Mouse (Mus musculus): ENCODE data around the gene Lrrc4.

Gene Lrrc4

DNA sequence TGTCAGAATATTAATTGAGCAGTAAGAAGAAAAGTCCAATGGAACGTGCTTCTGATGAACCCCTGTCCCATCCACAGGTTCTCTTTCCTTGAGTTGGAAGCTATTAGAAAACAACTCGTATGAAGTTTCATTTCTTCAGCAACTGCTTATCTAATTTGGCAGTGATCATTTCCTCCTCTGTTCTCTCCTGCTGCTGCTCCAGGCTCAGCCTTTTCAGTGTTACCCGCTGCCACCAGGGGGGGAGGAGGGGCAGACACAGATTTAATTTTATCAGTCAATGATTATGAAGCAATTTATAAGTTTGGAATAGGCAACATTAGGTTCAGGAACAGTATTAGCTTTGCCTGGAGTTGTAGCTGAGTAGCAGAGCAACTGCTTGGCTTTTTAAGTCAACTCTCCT is 64.9 kb downstream of the Lrrc4 start:
- DNase-seq (ENCODE audit: low spot score), result no peak

DNA sequence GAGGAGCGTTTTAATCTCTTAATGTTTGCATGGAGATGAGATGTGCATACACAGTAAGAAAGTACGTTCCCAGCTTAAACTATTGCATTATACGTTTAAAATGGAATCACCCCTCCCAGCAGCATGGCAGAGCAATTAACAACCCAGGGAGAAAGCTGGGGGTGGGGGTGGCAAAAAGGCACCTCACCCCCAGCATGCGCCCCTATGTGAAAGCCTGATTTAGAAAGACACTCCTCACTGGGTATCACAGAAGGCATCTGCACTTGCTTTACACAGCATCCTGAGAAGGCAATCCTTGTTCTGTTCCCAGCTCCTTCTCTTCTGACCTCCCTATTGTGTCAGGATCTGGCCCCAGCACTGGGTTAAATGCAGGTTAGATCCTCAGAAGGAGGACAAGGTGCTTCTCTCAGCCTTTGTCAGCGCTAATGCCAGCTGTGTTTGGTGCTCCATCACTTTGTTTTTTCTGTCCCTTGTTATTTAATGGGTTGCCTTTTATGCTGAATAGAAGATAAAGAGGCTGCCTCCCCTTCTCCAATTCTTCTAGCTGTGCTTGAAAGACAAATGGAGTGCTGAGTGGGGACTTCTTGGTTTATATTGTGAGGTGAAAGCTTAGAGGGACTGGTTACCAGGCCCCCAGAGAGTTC is 69.3 kb downstream of the Lrrc4 start:
- no peak for DNase-seq (ENCODE audit: low spot score)

DNA sequence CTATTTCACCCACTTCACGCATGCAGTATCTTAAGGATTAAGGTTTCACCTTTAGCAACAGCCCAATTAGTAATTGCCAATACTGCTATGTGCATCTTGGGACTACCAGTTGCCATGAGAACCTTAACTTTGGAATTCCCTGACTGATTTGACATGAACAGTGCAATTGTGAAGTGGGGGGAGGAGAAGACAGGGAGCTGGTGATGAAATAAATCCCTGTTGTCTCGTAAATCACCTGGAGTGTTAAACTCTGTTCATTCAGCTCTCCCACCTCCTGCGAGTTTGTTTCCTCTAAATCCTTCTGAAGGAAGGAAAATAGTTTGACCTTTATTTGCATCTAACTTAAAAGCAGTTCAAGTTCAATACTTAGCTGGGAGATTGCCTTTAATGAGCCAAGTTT is 69.8 kb downstream of the Lrrc4 start:
- no peak for DNase-seq (ENCODE audit: low spot score)

DNA sequence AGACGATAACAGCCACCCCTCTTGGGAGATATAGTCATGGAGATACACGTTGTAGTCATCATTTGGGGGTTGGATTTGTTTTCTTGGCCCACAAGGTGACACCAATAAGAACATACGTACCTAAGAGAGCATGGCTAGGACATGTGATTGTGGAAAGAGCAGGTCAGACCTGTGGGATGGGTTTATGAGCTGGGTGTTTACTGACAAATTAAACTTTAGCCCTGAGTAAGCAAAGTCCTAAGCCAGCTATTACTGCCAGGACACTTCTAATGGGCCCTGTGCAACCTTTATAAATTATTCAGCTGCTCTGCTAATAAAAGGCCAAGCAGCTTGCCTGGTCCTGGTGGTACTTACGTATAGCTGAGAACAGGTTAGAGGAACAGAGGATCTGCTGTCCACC is 73.3 kb downstream of the Lrrc4 start:
- no peak for DNase-seq (ENCODE audit: low spot score)

DNA sequence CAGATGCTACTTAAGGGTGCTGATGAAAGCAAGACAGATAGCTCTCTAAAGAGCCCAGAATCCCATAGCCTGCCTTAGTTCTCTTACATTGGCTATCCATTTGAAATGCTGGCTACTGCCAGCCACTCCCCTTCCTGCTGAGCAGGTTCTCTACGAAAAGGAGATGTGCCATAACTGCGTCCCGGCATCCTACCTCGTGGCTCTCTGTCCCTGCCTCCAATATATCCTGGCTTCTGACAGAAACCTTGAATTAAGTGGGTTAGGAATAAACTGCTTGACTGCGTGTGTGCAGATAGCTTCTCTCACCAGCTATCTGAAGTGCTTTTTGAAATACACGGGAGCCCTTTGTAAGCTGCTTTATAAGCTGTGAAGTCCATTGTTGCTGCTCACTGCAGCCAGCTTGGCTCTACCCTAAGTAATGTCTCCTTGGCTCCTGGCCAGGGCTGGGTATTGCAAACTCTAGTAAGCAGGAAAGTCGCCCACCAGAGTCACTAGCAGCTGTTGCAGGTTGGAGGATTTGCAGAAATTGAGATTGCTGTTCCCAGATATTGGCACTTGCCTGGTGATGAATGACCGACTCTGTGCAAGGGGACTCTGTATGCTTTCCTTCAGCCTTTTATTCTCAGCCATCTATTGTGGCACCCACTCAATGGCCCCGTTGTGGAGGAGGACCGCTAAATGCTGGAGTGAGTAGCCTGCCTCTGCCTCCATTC is 75.1 kb downstream of the Lrrc4 start:
- DNase-seq (ENCODE audit: low spot score), result peak; percentile 80

DNA sequence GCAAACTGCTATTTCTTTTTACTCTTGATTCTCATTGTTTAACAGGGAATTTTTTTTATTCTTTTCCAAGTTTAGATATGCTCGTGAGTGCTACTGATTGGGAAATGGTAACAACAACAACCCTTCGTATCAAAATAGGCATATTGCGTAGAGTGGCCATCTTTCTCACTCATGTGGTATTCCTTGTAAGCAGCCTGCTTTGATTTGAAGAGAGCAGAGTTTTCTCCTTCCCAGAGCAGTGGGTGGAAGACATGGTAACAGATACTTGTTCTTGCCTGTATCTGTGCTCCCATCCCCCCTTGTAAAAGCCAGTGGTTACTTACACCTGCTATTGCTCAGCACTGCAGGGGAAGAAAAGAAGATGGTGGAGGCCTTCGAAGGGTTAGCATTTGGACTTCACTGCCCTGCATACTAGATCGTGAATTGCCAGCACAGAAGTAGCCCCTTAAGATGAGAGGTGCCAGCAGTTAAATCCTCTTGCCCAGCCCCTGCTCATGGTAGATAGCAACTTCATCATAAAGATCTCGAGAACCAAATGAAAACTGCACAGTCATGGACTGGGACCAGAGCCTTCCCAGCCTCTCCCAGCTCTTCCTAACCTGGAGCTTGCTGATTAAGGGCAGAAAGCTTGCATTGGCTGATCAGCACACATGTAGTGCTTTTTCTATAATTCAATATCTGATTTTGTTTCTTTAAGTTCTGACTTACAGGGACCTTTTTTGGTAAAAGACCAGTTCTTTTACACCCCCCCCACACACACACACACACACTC is 77.2 kb downstream of the Lrrc4 start:
- no peak for DNase-seq (ENCODE audit: low spot score)

DNA sequence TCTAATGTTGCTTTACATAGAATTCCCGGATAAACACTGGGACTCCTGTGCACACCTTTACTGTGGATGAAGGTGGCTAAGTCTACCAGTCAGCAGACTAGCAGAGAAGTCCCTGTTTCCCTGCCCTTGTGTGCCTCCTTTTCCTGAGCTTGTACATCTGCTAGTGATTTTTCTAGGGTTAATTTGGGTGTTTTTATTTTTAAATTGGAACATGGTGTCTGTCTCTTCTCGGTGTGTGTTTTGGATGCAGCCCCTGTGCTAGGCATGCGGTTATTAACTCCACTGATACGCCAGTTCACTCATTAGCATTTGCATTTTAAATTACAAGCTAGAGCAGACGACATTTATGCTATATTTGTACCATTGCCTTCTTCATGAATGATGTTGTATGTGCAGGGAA is 77.9 kb downstream of the Lrrc4 start:
- peak; percentile 41 for DNase-seq (ENCODE audit: low spot score)

DNA sequence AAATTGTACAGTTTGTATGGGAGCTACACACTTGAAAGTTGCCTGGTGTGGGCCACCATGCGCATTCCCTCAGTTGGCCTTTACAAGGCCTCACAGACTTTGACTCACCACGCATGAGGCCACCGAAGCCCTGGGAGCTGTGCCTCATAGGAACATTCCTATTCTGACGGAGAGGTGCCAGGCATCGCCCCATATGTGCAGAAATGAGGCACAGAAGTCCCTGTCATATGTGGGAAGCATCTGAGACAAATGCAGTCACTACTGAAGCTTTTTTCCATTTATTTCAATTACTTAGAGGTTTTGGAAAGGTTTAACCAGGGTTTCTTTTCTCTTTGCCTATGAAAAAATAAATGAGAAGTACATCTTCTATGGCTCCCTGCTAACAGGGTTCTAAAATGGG is 78.3 kb downstream of the Lrrc4 start:
- peak; percentile 70 for DNase-seq (ENCODE audit: low spot score)

DNA sequence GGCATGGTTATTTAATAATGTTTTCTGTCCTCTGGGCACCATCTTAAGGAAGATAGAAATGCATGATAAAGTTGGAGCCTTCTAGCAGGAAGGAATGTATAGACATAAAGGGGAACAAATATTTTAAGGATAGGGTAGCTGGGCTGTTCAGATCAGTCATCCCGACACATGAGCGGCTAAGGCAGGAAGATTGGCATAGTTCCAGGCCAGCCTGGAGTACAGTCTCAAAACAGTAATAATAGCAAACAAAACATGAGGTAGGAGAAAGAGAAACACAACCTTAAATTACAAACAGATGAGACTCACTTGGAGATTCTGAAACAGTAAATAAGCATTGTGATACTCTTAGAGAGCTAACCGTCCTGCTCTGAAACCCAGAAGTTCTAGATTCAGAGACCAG is 80.4 kb downstream of the Lrrc4 start:
- no peak for DNase-seq (ENCODE audit: low spot score)

DNA sequence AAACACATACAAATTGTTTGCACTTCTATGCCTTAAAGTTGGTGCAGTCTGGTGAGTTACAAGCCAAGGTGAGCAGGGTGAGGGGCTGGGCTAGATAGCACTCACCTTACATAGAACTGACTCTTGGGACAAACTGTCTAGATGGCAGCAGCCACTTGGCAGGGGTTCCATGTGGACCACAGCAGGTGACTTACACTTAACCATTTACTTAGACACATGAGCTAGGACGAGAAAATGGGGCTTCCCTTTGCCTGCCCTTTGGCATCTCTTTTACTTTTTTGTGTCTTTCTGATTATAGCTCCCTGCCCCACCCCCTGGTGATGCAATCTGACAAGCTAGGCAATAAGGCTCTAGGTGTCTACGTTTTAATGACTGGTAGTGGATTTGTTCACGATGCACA is 82.3 kb downstream of the Lrrc4 start:
- DNase-seq (ENCODE audit: low spot score), result no peak

DNA sequence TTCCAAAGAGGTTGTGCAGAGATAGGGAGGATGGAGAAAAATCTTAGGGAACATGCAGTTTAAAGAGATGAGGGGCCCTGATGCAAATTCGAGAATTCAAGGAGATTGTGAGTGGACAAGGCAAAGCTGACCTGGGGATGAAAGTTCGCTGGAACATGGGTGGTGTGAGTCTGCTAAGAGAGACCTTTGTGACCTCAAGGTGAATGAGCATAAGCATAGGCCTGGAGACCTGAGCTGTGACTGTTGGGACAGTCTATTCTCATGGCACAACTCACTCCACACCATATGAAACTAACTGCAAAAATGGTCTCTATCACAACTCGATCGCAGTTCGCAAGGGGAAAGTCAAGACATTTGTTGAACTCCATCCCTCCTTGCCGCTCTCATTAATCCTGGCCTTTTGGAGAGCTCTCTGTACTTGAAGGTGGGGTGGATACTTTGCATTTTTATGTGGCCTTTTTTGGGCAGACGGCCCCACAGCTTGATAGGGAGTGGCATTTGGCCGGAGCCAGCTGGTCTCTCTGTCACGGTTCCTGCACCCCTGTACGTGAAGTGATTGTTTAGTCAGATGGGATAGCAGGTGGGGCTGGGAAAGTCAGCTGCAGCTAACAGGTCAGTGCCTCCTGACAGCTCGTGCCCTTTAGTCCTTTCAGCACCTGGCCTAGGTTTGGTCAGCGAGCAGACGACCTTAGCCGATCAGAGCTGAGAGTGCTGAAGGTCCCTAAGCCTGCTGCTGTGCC is 83.4 kb downstream of the Lrrc4 start:
- no peak for DNase-seq (ENCODE audit: low spot score)

DNA sequence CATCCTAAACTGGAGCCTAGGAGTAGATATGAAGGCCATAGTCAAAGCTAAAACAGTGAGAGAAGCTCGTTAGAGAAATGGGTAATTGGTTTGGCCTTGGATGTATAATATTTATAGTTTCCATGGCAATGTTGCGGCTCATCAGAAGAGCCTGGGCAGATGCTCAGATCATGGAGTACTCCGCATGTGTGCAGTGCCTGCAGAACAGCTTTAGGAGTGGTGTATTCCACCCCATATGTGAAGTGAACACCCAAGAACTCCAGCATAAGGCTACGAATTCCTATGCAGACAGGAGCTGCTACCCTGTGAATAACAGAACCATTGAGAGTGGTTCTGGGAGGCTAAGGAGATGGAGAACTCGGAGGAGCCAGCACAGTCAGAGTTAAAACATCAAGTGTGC is 84.5 kb downstream of the Lrrc4 start:
- DNase-seq (ENCODE audit: low spot score), result peak; percentile 42

DNA sequence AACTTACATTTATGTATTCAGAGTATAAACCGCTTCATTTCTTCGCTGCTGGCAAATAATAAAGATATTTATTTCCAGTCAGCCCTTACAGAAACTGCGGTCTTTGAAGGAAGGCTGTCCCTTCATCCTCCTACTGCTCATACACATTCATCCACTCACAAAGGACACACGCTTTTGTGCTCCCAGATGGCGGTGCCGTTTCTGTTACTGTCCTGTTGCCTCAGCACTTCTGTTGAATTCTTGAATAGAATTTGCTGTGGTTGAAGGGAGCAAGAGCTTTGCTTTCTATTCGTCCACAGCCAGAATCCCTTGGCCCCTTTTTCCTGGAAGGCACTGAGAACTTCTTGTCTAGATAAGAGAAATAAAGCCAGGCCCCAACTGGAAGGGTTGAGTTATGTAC is 85.7 kb downstream of the Lrrc4 start:
- no peak for DNase-seq (ENCODE audit: low spot score)

DNA sequence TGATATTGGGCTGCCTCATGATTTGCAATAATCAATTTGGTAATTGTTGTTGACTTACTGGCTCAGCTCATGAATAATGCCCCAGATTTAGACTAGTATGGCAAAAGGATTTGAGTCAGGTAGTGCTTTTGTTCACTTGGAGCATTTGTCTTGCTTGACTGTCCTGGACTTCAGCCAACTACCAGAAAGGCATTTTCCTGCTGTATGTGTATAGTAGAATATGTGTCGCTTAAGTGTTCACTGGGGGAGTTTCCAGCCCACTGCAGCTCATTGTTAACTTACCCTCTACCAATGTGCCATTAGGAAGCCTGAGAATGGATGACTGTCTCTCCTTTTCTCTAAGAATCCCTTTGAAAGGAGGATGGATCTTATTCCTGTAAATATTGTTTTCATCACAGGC is 88.0 kb downstream of the Lrrc4 start:
- no peak for DNase-seq (ENCODE audit: low spot score)

DNA sequence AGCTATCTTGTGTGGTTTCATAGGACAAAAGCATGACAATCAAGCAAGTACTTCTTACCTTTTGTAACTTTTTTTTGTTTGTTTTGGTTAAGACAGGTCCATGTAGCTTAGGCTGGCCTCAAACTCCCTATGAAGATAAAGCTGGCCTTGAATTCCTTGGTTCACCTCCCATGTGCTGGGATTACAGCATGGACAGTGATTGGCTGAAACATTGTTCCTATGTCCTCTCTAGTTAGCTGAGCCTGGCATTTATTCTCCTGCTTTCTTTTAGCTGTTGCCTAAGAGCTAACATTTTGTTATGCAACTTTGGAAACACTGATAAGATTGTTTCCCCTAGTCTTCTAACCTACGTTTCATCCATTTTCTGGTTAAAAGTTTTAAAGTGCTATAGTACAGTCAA is 93.9 kb downstream of the Lrrc4 start:
- no peak for DNase-seq (ENCODE audit: low spot score)

DNA sequence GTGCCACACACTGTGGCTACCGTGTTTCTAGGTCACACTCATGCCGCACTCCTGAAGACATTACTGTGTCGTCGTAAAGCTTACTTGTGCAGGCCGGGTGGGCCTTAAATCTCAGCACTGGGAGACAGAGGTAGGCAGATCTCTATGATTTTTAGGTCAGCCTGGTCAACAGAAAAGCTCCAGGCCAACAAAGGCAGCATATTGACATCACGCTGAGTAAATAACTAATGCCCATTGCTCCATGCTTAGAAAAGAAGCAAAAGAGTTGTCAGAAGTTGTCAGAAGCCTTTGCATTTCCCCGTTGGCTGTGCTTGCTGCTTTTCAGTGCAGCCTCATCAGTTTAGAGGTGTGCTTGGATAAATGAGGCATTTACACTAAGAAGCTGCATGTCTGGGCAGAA is 94.9 kb downstream of the Lrrc4 start:
- no peak for DNase-seq (ENCODE audit: low spot score)

DNA sequence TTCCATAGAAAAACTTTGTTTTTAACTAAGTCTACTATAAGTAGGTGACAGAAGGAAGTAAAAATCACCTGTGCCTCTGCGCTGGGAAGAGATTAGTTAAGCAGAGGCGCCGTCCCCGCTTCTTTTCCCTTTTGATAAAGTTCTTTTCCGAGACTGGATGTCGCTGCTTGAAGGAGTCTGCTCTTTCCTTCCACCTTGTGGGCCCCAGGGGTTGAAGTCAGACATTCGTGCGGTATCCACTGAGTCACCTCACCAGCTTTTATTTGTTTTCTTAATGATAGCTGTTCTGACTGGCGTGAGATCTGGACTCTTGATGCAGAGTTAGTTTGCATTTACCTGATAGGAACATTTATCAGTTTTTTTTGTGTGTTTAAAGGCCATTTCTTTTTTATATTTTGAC is 96.4 kb downstream of the Lrrc4 start:
- no peak for DNase-seq (ENCODE audit: low spot score)

DNA sequence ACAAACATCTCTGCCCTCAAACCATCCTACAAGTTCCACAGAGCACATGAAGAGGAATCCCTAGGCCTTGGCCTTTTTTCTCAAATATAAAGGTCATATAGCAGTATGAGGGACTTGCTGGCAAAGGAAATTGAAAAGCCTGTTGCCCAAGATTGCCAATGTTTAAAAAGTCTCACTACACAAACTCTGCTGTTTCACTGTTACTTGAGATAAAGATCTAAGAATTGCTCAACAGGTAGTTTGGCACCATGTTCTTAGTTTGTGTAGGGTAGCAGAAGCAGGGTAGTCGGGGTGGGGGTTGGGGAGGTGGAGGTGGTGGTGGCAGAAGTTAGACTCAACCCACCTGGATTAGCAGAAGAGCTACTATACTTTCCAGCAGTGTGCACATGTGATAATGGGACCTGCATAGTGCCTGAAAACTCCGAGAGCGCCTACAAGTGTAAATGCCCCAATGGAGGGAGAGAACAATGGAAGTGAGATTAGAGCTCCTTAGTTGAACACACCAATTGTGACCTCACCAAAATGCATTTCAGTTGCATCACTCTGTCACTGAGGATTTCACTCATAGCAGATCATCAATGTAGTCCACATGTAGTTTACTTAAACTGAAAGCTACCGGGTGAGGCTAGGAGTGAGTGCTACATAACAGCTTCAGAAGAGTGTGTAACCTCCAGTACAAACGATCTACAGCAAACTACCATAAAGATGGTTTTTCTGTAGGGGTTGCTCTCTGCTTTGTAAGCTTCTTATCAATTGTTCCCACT is 97.5 kb downstream of the Lrrc4 start:
- DNase-seq (ENCODE audit: low spot score), result no peak

DNA sequence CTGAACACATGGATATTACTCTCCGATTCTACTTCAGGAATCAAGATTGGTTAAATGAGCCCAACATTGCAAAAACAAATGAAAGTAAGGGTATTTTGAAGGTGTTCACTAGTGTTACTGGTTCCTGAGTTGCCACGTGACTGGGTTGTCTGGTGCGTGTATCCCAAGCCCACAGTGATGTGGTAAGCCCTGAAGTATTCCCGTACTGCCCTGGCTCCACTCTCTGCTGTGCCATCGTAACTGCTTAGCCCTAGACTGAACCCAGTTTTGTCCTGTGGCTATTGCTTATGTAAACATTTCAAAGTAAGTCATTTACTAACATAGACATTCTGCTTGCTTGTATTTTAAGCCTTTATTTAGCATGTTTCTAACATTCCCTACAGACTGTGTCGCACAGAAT is 100.3 kb downstream of the Lrrc4 start:
- DNase-seq (ENCODE audit: low spot score), result no peak

DNA sequence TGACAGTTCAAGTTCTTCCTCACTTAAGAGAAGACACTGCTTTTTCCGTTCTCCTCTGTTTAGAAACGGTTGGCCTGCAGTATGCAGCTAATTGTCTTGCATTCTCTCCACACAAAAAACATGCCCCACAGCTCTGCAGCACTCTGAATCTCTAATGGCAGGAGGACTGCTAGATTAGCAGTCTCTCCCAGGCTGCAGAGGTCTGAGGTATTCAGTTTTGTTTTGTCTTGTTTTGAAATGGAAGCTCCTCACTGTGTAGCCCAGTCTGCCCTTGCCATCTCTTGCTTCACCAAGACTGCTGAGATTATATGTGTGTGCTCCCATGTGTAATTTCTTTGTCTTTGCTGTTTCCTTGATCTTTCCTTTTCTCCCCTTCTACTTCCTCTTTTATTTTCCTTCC is 101.9 kb downstream of the Lrrc4 start:
- no peak for DNase-seq (ENCODE audit: low spot score)

DNA sequence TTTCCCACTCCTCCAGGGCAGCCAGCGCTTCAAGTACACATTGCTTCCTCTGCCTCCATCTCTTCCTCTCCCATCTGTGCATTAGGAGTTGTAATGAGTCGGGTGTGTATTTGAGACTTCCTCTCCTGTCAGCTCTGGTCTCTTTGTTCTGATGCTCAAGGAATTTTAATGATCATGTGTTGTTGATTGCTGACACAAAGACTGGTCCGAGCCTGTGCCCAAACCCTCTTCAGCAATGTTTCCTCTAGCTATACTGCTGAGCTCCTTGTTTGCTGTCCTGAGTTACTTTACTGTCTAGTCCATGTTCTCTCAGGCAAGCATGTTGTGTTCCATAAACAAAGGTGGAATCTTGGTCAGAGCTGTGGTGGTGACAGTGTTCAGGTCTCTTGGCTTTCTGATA is 102.3 kb downstream of the Lrrc4 start:
- no peak for DNase-seq (ENCODE audit: low spot score)

DNA sequence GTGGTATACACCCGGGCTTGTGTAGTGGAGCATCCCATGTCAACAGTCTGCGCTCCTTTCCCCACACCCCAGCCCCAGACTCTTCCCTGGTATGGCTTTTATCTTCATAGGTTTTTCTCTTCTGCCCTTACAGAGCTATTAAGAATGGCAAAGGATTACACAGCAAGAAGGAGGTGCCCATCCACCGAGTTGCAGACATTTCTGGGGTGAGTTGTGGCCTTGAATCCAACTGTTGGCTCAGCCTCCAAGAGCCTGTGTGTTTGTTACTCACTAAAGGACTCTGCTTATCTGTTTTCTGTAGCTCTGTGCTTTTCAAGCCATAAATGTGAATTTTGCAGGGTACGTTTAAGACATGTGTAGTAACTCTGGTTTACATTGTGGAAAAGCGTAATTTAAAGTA is 106.8 kb downstream of the Lrrc4 start:
- DNase-seq (ENCODE audit: low spot score), result no peak

Measured in layer of hippocampus, adult 11-12 months (tissue).